Mouse (Mus musculus) layer of hippocampus, adult 9-11 months (tissue): ENCODE measurements around the gene Myo15.
"Not testable (repeated sequence)": the region's sequence is repeated elsewhere in the genome, so short reads cannot be mapped to it uniquely, and the experiment has no call there.

Source experiments
- DNase-seq: peaks from one replicate; pipeline ENCODE4 v3.0.0; 2022

Gene Myo15

DNA sequence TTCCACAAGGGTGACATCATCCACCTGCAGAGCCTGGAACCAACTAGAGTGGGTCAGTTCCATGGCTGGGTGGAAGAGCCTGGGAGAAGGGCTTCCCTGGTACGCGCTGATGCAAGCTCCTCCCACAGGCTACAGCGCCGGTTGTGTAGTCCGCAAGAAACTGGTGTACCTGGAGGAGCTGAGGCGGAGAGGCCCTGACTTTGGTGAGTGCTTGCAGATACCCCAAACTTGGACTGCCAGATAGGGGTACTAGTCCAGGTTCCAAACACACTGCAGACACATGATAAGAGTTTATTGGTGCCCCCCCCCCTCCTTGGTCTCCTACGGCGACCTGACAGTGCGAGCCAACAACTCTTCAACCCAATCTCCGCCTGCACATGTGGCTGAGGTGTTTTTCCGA, 39.8 kb downstream of the Myo15 start:
- no peak for DNase-seq

DNA sequence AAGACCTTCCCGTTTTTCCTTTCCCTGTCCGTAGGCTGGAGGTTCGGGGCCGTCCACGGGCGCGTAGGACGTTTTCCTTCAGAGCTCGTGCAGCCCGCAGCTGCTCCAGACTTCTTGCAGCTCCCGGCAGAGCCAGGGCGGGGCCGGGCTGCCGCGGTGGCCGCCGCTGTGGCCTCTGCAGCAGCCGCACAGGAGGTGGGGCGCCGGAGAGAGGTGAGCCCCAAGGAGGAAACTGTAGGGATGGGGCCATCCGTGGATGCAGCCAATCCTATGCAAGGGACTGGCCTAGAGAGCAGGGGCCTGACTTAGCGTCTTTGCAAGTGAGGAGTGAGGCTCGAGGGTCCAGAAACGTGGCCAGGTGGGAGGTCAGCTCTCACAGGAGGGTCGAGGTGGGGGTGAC, 40.4 kb downstream of the Myo15 start:
- no peak for DNase-seq

DNA sequence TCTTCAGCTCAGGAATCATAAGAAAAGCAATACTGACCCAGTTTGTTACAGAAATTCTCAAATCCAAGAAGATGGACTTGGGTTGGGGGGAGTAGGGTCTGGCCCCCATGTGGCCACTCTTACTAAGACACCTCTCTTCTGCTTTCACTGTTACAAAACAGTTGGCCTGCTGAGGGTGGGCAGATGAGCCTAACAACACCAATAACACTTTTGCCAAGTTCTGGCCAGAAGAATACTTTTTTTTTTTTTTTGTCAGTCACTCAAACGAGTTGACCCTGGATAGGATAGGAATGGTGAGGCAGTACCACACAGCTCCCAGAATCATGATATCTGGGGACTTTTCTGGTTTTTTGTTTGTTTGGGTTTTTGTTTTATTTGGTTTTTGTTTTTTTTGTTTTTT, 42.8 kb downstream of the Myo15 start:
- no peak for DNase-seq

DNA sequence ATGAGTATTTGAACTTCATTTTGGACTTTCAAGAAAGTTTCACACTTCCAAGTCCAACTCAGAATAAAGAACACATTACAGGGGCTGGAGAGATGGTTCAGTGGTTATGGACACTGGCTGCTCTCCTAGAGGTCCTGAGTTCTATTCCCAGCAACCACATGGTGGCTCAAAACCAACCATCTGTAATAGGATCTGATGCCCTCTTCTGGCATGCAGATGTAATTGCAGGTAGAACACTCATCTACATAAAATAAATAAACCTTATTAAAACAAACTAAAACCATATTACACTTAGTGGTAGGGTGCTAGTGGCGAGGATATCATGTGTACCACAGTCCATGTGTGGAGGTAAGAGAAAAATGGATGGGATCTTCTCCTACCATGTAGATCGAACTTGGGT, 43.4 kb downstream of the Myo15 start:
- DNase-seq = no peak

DNA sequence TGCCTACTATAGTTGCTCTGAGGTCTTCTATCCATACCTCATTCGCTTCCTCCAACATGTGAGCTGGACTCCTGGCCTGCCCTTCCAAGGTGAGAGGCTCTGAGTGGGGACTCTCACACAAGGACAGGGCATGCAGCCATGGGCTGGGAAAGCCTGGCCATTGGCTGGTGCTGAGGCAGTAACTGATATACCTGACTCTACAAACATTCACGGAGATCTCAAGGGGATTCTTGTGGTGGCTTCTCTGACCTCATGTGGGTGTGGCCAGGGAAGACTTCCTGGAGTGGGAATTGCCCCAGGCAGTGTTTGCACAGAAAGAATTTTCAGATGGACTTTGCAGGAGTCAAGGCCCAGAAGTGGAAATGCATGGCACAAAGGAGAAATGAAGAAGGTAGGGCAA, 45.8 kb downstream of the Myo15 start:
- no peak for DNase-seq

DNA sequence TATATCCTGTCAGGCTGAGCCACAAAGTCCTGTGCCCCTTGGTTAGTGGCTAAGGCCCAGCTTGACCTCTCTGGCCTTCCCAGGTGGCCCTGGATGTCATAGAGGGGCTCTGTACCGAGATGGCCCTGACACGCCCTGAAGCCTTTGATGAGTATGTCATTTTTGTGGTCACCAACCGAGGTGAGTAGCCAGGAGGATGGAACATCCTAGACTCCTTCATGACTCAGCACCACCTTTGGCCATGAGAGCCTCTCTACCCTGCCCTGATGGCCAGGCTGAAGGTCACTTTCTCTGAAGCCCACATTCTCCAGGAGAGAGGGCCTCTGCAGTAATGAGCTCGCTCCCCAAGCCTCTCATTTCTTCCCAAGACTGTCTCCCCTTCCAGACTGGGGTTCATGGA, 49.2 kb downstream of the Myo15 start:
- DNase-seq = no peak

DNA sequence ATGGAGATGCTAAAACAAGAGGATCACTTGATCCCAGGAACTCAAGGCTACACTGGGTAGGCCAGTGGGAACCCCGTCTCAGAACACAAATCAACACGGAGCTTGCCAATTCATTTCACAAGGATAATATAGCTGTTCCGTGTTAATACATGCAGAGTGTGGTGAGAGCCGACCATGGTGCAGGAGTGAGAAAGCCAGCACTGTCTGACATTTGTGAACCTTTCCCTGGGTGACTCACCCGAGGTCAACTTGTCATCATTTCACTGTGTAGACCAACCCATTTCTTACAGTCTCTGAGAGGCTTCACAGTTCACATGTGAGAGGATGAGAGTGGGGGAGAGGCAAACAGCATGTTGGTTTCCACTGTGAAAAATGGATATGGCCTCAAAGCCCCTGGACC, 52.9 kb downstream of the Myo15 start:
- DNase-seq = no peak

DNA sequence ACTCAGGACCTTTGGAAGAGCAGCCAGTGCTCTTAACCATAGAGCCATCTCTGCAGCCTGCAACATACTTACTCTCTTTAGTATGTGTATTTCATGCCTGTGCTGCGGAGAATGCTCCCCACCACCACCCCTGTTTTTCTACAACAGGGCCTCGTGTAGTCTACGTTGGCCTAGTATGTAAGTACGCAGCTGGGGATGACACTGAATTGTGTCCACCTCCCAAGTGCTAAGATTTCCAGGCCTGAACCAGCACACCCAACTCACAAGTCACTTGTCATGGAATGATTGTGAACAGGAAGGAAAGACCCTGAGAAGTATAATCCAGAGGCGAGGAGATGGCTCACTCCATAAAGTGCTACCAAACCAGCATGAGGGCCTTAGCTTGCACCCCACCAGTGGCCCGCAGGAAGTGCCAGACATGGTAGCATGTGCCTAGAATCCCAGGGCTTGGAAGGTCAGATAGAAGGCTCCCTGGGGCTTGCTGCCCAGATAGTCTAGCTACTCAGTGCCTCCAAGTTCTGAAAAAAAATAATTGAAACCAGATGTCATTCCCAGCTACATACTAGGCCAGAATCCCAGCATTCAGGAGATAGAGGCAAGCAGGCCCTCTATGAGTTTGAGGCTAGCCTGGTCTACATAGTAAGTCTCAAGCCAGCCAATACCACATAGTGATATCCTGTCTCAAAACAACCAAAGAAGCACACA, 53.7 kb downstream of the Myo15 start:
- no peak for DNase-seq

DNA sequence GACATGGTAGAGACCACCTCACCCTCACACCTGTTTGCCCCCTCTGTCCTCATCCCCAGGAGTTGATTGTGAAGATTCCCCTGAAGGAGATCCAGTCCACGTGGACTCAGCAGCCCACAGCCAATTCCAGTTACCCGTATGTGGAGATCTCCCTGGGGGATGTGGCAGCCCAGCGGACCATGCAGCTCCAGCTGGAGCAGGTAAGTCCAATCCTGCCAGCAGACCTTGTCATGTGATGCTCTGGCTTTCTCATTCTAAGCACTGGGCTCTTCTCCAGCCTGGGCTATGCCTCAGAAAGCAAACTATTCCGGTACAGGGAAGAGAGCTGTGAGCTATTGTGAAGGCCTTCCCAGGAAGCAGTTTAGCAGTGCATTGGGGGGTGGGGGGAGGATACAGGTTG, 57.3 kb downstream of the Myo15 start:
- no peak for DNase-seq

DNA sequence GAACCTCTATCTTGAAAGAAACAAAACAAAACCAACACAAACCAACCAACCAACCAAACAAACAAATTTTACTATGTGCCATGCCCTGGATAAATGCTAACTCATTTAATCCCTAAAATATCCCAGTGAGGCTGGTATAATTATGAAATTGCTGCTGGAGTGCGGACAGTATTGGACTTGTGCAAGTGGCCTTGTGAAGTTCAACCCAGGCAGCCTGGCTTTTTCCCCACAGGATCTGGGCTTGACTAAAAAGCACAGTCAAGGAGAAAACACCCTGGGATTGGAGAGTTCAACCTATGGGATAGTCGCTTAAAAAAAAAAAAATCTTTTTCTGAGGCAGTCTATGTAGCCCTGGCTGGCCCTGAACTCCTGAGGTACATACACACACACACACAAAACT, 66.5 kb downstream of the Myo15 start:
- DNase-seq = no peak

DNA sequence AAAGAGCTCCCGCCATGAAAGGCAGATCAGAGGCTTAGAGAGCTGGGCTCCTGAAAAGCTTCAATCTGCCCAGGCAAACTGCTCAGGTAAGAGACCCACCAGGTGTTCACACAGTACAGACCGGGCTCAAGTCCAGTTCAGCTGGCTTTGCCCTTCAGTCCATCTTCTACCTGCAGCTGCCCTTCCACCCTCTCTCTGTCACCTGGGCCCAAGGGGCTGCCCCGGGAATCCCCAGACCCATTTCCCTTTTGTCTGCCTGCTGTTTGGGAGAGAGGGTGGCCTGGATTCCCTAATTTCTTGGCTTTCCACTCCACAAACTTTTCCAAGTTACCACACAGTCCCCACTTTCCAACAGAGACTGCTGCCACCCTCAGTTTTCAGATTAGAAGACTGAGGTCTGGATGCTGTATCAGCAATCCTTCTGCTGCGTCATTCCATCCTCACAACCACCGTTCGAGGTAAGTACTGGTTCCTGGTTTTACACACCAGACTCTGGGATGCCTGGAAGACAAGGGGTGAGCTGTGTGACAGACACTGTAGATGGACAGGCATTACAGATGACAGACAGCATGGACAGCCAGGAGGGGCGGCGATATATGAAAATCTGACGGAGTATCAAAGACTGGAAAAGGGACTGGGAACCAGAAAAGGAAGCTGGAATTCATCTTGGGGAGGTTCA, 67.2 kb downstream of the Myo15 start, which contains the start of gene Alkbh5:
Gene Alkbh5 (plus strand): TSS at position 202 of the 679 bp plus-strand sequence.
- peak; percentile 35 for DNase-seq

DNA sequence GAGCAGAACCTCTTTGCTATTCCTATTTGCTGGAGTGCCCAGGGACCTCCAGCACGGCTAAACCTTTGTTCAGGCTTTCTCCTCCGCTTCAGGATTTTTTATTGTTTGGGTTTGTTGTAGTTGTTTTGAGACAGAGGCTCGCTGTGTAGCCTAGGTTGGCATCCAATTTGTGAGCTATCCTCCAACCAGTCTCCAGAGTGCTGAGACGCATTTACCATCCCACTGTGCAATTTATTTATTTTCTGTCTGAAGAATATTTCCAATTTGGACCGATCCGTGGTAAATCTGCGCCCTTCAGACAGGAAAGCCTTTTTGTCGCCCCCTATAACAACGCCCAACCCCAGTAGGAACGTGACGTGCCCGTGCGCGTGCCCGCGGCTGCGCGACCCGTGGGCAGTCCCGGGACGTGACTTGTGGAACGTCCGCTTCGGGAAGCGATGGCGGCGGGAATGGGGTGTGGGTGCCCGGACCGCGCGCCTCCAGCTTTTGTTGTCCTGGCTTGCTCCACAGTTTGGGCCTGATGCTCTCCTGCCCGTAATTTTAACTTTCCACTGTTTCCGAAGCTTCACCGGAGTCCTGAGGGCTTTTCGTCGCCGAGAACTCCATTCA, 67.8 kb downstream of the Myo15 start:
- peak; percentile 87 for DNase-seq

DNA sequence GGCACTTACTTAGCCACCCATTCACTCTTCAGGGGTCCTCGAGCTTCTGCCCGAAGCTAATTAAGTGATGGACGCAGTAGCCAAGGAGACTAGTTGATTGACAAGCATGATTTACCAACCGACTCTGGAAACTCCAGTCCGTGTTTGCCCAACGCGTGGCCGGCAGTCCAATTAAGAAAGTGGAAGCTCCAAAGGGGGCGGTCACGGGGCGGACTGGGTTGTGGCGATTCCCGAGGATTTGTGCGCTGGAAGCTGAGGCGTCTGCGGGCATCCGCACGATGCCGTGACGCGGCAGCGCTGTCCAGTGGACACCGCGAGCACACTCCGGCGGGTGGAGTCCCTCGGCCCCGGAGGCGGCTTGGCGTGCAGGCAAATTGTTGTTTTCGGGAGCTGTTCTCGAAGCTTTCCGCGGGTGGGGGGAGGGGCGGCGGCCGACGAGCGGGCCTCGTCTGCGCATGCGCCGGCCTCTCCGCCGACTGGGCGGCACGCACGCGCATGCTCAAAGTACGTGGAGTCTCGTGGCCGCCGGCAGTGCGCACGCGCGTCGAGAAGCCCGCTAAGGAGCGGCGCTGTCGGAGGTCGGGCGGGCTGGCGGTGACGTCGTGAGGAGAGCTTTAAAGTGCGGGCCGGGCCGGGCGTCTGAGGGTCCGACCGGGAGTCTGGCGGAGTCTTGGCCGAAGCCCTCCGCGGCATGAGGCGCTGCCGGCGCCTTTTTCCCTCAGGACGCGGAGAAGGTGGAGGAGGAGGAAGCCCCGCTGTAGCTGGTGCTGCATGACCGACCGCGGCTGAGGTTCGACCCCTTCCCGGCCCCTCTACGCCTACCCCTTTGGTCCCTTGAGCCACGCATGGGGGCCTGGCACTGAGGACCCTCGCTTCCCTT, 68.6 kb downstream of the Myo15 start:
- DNase-seq = peak; percentile 99

DNA sequence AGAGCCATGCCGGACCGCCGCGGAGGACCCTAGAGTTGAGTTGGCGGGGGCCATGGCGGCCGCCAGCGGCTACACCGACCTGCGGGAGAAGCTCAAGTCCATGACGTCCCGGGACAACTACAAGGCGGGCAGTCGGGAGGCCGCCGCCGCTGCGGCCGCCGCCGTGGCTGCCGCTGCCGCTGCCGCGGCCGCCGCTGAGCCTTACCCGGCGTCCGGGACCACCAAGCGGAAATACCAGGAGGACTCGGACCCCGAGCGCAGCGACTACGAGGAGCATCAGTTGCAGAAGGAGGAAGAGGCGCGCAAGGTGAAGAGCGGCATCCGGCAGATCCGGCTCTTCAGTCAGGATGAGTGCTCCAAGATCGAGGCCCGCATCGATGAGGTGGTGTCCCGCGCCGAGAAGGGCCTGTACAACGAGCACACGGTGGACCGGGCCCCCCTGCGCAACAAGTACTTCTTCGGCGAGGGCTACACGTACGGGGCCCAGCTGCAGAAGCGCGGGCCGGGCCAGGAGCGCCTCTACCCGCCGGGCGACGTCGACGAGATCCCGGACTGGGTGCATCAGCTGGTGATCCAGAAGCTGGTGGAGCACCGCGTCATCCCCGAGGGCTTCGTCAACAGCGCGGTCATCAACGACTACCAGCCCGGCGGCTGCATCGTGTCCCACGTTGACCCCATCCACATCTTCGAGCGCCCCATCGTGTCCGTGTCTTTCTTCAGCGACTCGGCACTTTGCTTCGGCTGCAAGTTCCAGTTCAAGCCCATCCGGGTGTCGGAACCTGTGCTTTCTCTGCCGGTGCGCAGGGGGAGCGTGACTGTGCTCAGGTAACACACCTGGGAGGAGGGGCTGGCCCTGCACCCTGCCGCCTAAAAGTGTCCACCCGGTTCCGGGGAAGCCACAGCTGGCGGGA, 69.5 kb downstream of the Myo15 start:
- DNase-seq = peak; percentile 33

DNA sequence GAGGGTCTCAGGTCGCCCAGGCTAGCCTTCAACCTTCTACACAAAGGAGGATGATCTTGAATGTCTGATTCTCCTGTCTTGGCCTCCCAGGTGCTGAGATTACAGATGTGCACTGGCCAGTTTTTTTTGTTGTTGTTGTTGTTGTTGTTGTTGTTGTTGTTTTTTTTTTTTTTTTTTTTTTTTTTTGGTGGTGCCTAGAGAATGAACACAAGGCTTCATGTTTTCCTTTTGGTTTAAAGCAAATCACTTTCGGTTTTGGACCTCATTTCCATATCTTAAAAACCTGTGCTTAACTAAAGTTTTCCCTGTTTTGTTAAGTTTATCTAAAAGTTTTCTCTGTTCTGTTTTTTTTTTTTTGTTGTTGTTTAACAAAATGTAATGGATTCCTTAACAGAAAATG, 70.4 kb downstream of the Myo15 start:
- no peak for DNase-seq

DNA sequence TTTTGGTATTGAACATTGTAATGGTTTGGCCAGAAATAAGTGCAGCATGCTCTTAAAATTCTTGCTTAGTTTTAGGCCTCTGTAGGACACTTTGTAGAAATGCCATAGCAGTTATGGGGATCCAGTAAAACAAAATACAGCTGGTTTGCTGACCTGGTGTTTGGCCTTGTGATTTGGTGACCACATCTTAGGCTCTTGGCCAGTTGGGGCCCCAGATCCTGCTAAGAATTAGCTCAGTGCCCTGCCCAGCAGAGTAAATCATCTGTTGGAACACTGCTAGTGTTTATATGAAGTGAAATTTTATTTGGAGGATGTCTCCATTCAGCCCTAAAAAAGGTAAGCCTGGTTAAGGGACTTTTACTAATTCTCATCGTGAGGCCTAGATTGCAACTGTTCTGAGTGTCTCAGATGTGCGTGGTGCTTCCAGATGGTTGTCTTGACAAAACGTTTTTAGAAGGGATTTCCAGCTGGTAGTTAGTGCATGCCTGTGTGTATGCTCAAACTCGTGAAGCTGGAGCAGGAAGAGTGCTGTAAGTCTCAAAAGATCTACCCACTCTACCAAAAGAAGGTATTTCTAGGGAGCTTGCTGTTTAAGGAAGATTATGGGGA, 71.0 kb downstream of the Myo15 start:
- DNase-seq = peak; percentile 51

DNA sequence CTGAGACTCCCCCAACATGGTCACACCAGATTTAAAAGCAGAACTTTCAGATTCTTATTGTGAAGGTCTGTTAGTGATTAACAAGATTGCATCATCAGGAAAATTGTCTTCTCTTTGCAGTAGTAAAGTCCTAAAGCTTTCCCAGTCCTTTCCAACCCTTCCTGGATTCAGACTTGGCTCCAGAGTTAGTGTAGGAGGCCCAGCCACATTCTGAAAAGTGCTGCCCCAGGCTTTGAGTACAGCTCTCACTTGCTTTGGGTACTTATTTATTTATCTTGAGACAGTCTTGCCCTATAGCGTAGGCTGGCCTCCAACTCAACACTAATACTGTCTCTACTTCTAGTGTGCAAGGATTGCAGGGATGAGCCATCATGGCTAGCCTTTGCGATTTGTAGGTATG, 71.6 kb downstream of the Myo15 start:
- DNase-seq = no peak

DNA sequence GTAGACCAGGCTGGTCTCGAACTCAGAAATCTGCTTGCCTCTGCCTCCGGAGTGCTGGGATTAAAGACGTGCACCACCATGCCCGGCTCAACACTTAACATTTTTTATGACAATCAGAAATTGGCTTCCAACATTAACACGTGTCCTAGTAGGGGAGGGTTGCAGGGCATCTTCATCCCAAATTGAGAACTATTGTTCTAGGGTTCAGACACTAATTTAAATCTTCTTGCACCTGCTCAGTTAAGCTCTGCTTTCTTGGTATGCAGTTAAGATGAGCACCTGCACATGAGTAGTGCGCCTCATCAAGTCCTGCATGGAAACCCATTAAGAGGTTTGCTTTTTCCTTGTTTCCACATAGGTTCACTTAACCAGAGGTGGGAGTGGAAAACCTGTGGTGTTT, 72.7 kb downstream of the Myo15 start:
- DNase-seq = no peak

DNA sequence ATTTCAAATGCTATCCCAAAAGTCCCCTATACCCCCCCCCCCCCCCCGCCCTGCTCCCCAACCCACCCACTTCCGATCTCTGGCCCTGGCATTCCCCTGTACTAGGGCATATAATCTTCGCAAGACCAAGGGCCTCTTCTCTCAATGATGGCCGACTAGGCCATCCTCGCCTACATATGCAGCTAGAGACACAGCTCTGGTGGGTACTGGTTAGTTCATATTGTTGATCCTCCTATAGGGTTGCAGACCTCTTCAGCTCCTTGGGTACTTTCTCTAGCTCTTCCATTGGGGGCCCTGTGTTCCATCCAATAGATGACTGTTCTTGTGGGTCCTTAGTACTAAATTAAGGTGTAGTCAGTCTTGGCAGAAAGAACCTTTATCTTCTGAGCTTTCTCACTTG, 74.1 kb downstream of the Myo15 start:
- not testable (repeated sequence) for DNase-seq

DNA sequence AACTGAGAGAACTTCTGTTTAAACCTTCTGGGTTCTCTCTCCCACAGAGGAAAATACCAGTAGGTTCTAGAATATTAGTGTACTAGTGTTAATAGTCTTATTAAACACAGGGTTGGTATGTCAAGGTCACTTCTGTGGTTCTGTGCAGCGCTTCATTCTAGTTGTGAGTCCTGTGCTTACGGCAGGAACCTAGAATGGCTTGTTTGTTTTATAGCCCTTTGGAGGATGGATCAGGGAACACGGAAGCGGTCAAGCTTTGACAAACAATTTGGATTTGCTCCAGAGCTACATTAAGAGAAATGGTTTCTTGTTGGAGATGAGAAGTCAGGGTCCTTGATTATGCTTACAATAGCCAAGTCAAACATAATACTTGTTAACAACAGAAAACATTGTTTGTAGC, 76.3 kb downstream of the Myo15 start:
- DNase-seq = no peak

DNA sequence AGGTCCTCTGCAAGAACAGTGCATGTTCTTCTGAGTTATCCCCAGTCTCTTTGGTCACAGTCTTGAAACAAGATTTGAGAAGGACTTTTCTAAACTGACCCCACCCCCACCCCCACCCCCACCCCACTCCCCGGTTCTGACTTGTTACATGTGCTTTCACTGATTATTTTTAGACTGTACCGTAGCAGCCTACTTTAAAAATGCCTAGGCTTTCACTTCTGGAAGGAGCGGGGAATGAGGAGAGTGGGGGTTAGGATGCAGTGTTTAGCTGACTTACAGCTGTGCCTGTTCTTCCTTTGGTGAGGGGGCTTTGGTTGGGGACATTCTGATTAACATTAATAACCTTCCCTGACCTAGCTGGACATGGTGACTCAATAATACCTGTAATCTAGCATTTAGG, 79.0 kb downstream of the Myo15 start:
- DNase-seq = no peak

DNA sequence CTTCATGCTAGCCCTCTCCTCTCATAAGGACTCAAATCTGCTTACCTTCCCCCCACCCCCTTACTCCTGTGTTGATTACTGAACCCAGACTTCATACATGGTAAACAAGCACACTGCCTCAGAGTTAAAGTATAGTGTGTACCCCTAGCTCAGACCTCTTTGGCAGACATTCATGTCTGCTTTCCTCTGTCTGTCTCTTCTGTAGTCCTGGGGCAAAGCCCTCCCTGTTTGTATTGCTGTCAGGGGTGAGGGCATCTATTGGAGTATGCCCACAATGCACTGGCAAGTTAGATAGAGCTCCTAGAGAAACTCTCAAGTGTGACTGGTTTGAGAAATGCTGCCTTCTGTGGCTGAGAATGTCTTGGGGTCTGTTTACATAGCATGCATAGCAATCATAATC, 84.0 kb downstream of the Myo15 start:
- DNase-seq = no peak
